Mouse (Mus musculus): ENCODE data around the gene Exoc6. TPM values are rescaled to one million over a fixed set of nuclear protein-coding genes. Genes with fewer than 3 reads are reported as not detected.

Exoc6 gene
- polyA plus RNA-seq, 1 experiment, result 8.7 TPM

- Histone ChIP-seq H3K4me1 (replicated peaks; ENCODE audit: control insufficient read depth, insufficient read depth, low read length) (no peaks in the 10 kb centered on the region), H3K36me3 (ENCODE audit: control insufficient read depth, insufficient read depth, low read length) (no peaks in the 10 kb centered on the region), H3K4me3 (ENCODE audit: control insufficient read depth, insufficient read depth, low read length) (no peak overlapping the region), H3K27ac (ENCODE audit: control insufficient read depth, insufficient read depth, low read length) (no peak overlapping the region), H3K27me3 (ENCODE audit: control insufficient read depth, insufficient read depth, low read length) (no peaks in the 10 kb centered on the region)
- TF ChIP-seq POLR2A (IDR thresholded peaks at IDR 0.05; ENCODE audit: control insufficient read depth, extremely low read depth, insufficient read depth, low read length, poor library complexity), result no peak
- TF ChIP-seq CTCF (IDR thresholded peaks at IDR 0.05; ENCODE audit: borderline replicate concordance, control insufficient read depth, extremely low read depth, insufficient read depth, low read length, poor library complexity), result no peak
- no peak for DNase-seq
- WGBS, result 96% methylated on average over 4 of the region's 4 CpGs
Measured at GRCm38 (mm10) chr19:37615039-37615630, 64.9 kb downstream of the Exoc6 start.

GRCm38 (mm10) chr19:37647994-37648393 is 97.8 kb downstream of the Exoc6 start:
- no peaks in the 10 kb centered on the region for H3K4me1 ChIP-seq (replicated peaks; ENCODE audit: control insufficient read depth, insufficient read depth, low read length)
- H3K36me3 ChIP-seq (ENCODE audit: control insufficient read depth, insufficient read depth, low read length), result no peaks in the 10 kb centered on the region
- no peak overlapping the region for H3K4me3 ChIP-seq (ENCODE audit: control insufficient read depth, insufficient read depth, low read length)
- H3K27me3 ChIP-seq (ENCODE audit: control insufficient read depth, insufficient read depth, low read length), result no peaks in the 10 kb centered on the region
- H3K27ac ChIP-seq (ENCODE audit: control insufficient read depth, insufficient read depth, low read length), result no peak overlapping the region
- 97% methylated on average over 2 of the region's 2 CpGs for WGBS
- TF ChIP-seq CTCF (IDR thresholded peaks at IDR 0.05; ENCODE audit: borderline replicate concordance, control insufficient read depth, extremely low read depth, insufficient read depth, low read length, poor library complexity) (no peak), POLR2A (IDR thresholded peaks at IDR 0.05; ENCODE audit: control insufficient read depth, extremely low read depth, insufficient read depth, low read length, poor library complexity) (no peak)
- no peak for DNase-seq

- Histone ChIP-seq H3K27me3 (ENCODE audit: control insufficient read depth, insufficient read depth, low read length) (no peaks in the 10 kb centered on the region), H3K27ac (ENCODE audit: control insufficient read depth, insufficient read depth, low read length) (no peak overlapping the region), H3K4me3 (ENCODE audit: control insufficient read depth, insufficient read depth, low read length) (no peak overlapping the region), H3K4me1 (replicated peaks; ENCODE audit: control insufficient read depth, insufficient read depth, low read length) (no peaks in the 10 kb centered on the region), H3K36me3 (ENCODE audit: control insufficient read depth, insufficient read depth, low read length) (no peaks in the 10 kb centered on the region)
- DNase-seq, result no peak
- 65% methylated on average over 2 of the region's 2 CpGs for whole genome bisulfite sequencing
- TF ChIP-seq POLR2A (IDR thresholded peaks at IDR 0.05; ENCODE audit: control insufficient read depth, extremely low read depth, insufficient read depth, low read length, poor library complexity), result no peak
- TF ChIP-seq CTCF (IDR thresholded peaks at IDR 0.05; ENCODE audit: borderline replicate concordance, control insufficient read depth, extremely low read depth, insufficient read depth, low read length, poor library complexity), result no peak
Measured at GRCm38 (mm10) chr19:37650526-37650925, 100.3 kb downstream of the Exoc6 start.

GRCm38 (mm10) chr19:37654012-37654411 is 103.8 kb downstream of the Exoc6 start:
- H3K4me3 ChIP-seq (ENCODE audit: control insufficient read depth, insufficient read depth, low read length), result no peak overlapping the region
- TF ChIP-seq CTCF (IDR thresholded peaks at IDR 0.05; ENCODE audit: borderline replicate concordance, control insufficient read depth, extremely low read depth, insufficient read depth, low read length, poor library complexity) (no peak), POLR2A (IDR thresholded peaks at IDR 0.05; ENCODE audit: control insufficient read depth, extremely low read depth, insufficient read depth, low read length, poor library complexity) (no peak)
- WGBS, result 93% methylated on average over 5 of the region's 5 CpGs

GRCm38 (mm10) chr19:37656441-37656840 is 106.2 kb downstream of the Exoc6 start:
- no peaks in the 10 kb centered on the region for H3K27me3 ChIP-seq (ENCODE audit: control insufficient read depth, insufficient read depth, low read length)
- no peak overlapping the region for H3K4me3 ChIP-seq (ENCODE audit: control insufficient read depth, insufficient read depth, low read length)
- WGBS, result 87% methylated on average over 9 of the region's 9 CpGs
- DNase-seq, result no peak
- no peaks in the 10 kb centered on the region for H3K36me3 ChIP-seq (ENCODE audit: control insufficient read depth, insufficient read depth, low read length)
- no peaks in the 10 kb centered on the region for H3K4me1 ChIP-seq (replicated peaks; ENCODE audit: control insufficient read depth, insufficient read depth, low read length)
- H3K27ac ChIP-seq (ENCODE audit: control insufficient read depth, insufficient read depth, low read length), result no peak overlapping the region
- no peak for TF ChIP-seq POLR2A (IDR thresholded peaks at IDR 0.05; ENCODE audit: control insufficient read depth, extremely low read depth, insufficient read depth, low read length, poor library complexity)
- no peak for TF ChIP-seq CTCF (IDR thresholded peaks at IDR 0.05; ENCODE audit: borderline replicate concordance, control insufficient read depth, extremely low read depth, insufficient read depth, low read length, poor library complexity)

More at GRCm38 (mm10) chr19:37654012-37654411, 103.8 kb downstream of the Exoc6 start:
- Histone ChIP-seq H3K4me1 (replicated peaks; ENCODE audit: control insufficient read depth, insufficient read depth, low read length) (no peaks in the 10 kb centered on the region), H3K36me3 (ENCODE audit: control insufficient read depth, insufficient read depth, low read length) (no peaks in the 10 kb centered on the region), H3K27me3 (ENCODE audit: control insufficient read depth, insufficient read depth, low read length) (no peaks in the 10 kb centered on the region), H3K27ac (ENCODE audit: control insufficient read depth, insufficient read depth, low read length) (no peak overlapping the region)
- no peak for DNase-seq

GRCm38 (mm10) chr19:37665256-37665655 is 115.0 kb downstream of the Exoc6 start:
- Histone ChIP-seq H3K4me1 (replicated peaks; ENCODE audit: control insufficient read depth, insufficient read depth, low read length) (no peaks in the 10 kb centered on the region), H3K27ac (ENCODE audit: control insufficient read depth, insufficient read depth, low read length) (no peak overlapping the region), H3K36me3 (ENCODE audit: control insufficient read depth, insufficient read depth, low read length) (no peaks in the 10 kb centered on the region), H3K27me3 (ENCODE audit: control insufficient read depth, insufficient read depth, low read length) (no peaks in the 10 kb centered on the region), H3K4me3 (ENCODE audit: control insufficient read depth, insufficient read depth, low read length) (no peak overlapping the region)
- TF ChIP-seq CTCF (IDR thresholded peaks at IDR 0.05; ENCODE audit: borderline replicate concordance, control insufficient read depth, extremely low read depth, insufficient read depth, low read length, poor library complexity), result no peak
- TF ChIP-seq POLR2A (IDR thresholded peaks at IDR 0.05; ENCODE audit: control insufficient read depth, extremely low read depth, insufficient read depth, low read length, poor library complexity), result no peak
- no peak for DNase-seq
- 78% methylated on average over 6 of the region's 6 CpGs for WGBS
